Mouse (Mus musculus) embryonic facial prominence, embryonic 11.5 days (tissue): Measurements from ENCODE around the gene Secisbp2. TPM values are rescaled to one million over a fixed set of nuclear protein-coding genes. Genes with fewer than 3 reads are reported as not detected.

Source experiments
- ATAC-seq: fragments of 200-750 bp; cut with Nextera tagmentation; replicated peaks from 2 replicates; pipeline ENCODE4 v1.8.0; 2017; ENCODE audit warnings: low read depth; ENCODE audit not compliant: insufficient number of reproducible peaks, low FRiP score, low TSS enrichment
- DNase-seq: peaks from one replicate; pipeline ENCODE4 v3.0.0-alpha.2; 2015; ENCODE audit warnings: low spot score
- H3K27ac ChIP-seq: fragments of 300-500 bp; sonication (generic); replicated peaks from 2 replicates; pipeline ENCODE4 v1.5.1; 2014; ENCODE audit warnings: mild to moderate bottlenecking, low read depth, low read length, control low read depth
- H3K27me3 ChIP-seq: fragments of 300-500 bp; sonication (generic); 2 replicates; pipeline ENCODE4 v1.6.1; 2014; ENCODE audit warnings: mild to moderate bottlenecking, low read length, moderate library complexity, mixed read lengths; ENCODE audit not compliant: control insufficient read depth, insufficient read depth
- H3K36me3 ChIP-seq: fragments of 300-500 bp; sonication (generic); replicated peaks from 2 replicates; pipeline ENCODE4 v1.6.1; 2014; ENCODE audit warnings: low read depth, mild to moderate bottlenecking, low read length, moderate library complexity, mixed read lengths; ENCODE audit not compliant: control insufficient read depth, insufficient read depth
- H3K4me1 ChIP-seq: fragments of 300-500 bp; sonication (generic); 2 replicates; pipeline ENCODE4 v1.6.1; 2014; ENCODE audit warnings: low read length, mixed read lengths; ENCODE audit not compliant: control insufficient read depth, insufficient read depth
- H3K4me2 ChIP-seq: fragments of 300-500 bp; sonication (generic); 2 replicates; pipeline ENCODE4 v1.6.1; 2014; ENCODE audit warnings: low read depth, mild to moderate bottlenecking, control low read depth, low read length, moderate library complexity
- H3K4me3 ChIP-seq: fragments of 300-500 bp; sonication (generic); 2 replicates; pipeline ENCODE4 v1.5.1; 2014; ENCODE audit warnings: low read depth, low read length, control low read depth
- H3K9ac ChIP-seq: fragments of 300-500 bp; sonication (generic); replicated peaks from 2 replicates; pipeline ENCODE4 v1.6.1; 2014; ENCODE audit warnings: mild to moderate bottlenecking, control low read depth, low read length
- H3K9me3 ChIP-seq: fragments of 300-500 bp; sonication (generic); replicated peaks from 2 replicates; pipeline ENCODE4 v1.6.1; 2016; ENCODE audit warnings: mild to moderate bottlenecking, low read length, inconsistent platforms, mixed read lengths; ENCODE audit not compliant: control insufficient read depth
- WGBS: fragments of 180-500 bp; shearing (Covaris S2); extraction: QIAGEN DNeasy Blood & Tissue Kit; methylation state at CpG from one replicate; pipeline ENCODE4 v1.1.7; 2014; 5-methylcytosine and 5-hydroxymethylcytosine counted together
- polyA plus RNA-seq: library from polyadenylated mRNA; unstranded; fragments of >200 nt; fragmentation: Nextera tagmentation; extraction: Ambion mirVana; gene quantifications from 2 replicates; pipeline ENCODE4 v1.2.1, GENCODE M21; 2014

The Secisbp2 gene
- polyA plus RNA-seq, 1 experiment from 2014 or later = 18.6 TPM

DNA sequence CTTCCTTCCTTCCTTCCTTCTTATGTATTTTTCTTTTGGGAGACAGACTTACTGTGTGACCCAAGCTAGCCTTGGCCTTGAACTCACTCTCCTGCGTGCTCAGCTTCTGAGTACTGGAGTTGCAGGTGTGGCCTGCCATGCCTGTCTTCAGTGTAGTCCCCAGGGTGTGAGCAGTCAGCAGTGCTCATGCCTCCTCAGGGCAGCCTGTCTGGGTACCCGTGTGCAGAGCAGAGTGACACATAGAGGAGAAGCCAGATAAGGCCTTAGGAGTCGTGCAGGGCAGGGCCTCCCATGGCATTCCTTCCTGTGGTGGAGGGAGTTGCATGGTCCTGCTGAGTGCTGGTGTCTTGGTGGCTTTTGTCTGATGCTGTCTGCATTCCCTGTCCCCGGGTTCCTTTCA, 27.8 kb downstream of the Secisbp2 start:
- no peaks in the 10 kb centered on the region for H3K9me3 ChIP-seq
- WGBS = 78% methylated on average over 4 of the region's 4 CpGs
- peaks cover 14% of the 10 kb centered on the region for H3K36me3 ChIP-seq
- no peaks in the 10 kb centered on the region for H3K4me1 ChIP-seq
- H3K4me3 ChIP-seq = no peak overlapping the region
- no peak for ATAC-seq
- no peaks in the 10 kb centered on the region for H3K27me3 ChIP-seq
- no peak overlapping the region for H3K9ac ChIP-seq
- no peak overlapping the region for H3K4me2 ChIP-seq
- DNase-seq = no peak
- H3K27ac ChIP-seq = no peak overlapping the region

DNA sequence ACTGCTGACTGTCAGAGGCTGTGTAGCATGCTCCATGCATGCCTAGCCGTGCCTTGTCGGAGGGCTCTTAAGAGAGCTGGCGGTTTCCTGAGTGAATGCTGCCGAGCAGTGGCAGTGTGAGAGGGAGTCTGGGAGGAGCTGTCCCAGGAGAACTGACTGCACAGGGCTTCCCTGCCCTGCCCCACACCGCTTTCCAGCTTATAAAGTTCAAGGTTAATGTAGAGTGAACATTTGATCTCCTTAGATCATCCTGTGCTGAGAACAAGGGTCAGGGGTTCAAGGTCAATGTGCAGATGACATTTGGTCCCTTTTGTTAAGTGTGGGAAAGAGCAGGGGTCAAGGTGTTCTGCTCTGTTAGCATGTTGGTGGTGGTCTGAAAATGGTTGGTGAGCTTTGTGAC, 29.6 kb downstream of the Secisbp2 start:
- DNase-seq = no peak
- Histone ChIP-seq H3K9ac (no peak overlapping the region), H3K36me3 (peaks cover 14% of the 10 kb centered on the region), H3K4me2 (no peak overlapping the region), H3K9me3 (no peaks in the 10 kb centered on the region), H3K4me3 (no peak overlapping the region), H3K27me3 (no peaks in the 10 kb centered on the region), H3K4me1 (no peaks in the 10 kb centered on the region), H3K27ac (no peak overlapping the region)
- no peak for ATAC-seq
- WGBS = 84% methylated on average over 5 of the region's 5 CpGs

DNA sequence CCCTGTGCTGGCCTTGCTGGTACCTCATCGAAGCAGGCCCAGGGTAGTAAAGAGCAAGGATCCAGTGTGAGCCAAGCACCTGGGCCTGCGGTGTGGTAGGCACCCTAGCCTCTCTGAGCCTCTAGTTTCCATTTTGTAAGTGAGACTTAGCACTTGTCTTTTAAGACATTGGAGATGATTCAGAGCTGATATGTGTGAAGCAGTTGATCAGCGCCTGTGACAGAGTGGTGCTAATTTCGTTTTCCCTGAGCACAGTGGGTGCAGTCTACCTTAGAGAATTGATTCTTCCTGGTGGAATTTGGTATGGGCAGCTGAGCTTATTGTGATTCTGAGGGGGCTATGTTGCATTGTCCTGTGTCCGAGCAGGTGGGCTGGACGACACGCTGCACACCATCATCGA, 30.1 kb downstream of the Secisbp2 start:
- Histone ChIP-seq H3K9me3 (no peaks in the 10 kb centered on the region), H3K9ac (no peak overlapping the region), H3K4me2 (no peak overlapping the region), H3K27me3 (no peaks in the 10 kb centered on the region), H3K4me1 (no peaks in the 10 kb centered on the region), H3K27ac (no peak overlapping the region), H3K4me3 (no peak overlapping the region), H3K36me3 (peaks cover 14% of the 10 kb centered on the region)
- WGBS = 92% methylated on average over 8 of the region's 8 CpGs
- ATAC-seq = no peak
- DNase-seq = no peak

DNA sequence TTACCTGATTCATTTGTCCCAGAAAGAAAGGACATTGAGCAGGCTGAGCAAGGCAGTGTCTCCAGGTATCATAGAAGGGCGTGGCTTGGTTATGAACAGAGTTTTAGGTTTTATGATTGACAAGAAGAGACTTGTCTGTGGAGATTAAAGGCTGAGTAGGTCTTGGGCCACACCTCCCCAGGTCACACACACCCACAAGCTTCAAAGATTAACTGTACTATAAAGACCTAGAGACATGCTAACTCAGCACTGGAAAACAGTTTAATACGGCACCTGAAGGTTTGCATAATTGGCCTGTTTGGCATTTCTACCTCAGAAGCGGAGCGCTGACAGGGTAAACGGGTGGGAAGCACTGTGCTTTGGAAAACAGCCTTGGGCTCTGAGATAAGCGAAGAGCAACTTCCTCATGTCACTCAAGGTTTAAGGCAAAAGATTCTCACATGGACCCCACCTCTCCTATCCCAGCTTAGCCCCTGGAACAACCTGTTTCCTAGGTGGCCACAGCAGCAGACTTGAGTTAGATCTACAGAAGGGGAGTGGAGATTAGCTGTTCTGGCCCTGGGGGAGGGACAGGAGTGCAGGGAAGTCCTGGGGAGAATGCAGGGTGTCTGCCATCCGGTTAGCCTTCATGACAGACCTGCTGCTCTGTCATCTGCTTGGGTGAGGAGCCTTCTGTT, 33.9 kb downstream of the Secisbp2 start:
- H3K27me3 ChIP-seq = no peaks in the 10 kb centered on the region
- H3K9me3 ChIP-seq = no peaks in the 10 kb centered on the region
- H3K9ac ChIP-seq = no peak overlapping the region
- no peak for ATAC-seq
- no peak for DNase-seq
- H3K27ac ChIP-seq = no peak overlapping the region
- H3K36me3 ChIP-seq = peaks cover 5% of the 10 kb centered on the region
- no peak overlapping the region for H3K4me2 ChIP-seq
- H3K4me3 ChIP-seq = no peak overlapping the region
- 77% methylated on average over 7 of the region's 7 CpGs for WGBS
- H3K4me1 ChIP-seq = no peaks in the 10 kb centered on the region

DNA sequence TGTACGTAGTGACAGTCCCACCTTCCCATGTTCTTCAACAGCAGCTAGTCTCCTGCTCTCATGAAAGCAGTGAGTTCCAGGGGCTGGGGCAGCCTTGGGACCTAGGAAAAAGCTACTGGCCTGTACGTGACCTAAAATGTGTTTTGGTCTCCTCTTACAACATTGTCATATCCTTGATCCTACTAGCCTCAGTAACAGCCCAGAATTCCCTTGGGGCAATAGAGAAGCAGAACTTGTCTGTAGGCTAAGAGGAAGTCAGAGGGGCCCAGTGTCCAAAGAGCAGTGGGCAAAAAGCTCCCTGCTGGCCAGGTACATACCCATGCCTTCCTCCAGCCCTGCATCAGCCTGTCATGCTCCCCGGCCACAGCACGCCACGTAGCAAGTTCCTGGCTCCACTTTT, 35.5 kb downstream of the Secisbp2 start:
- Histone ChIP-seq H3K9ac (no peak overlapping the region), H3K9me3 (no peaks in the 10 kb centered on the region), H3K36me3 (peaks cover 2% of the 10 kb centered on the region), H3K27ac (no peak overlapping the region), H3K4me2 (no peak overlapping the region), H3K27me3 (no peaks in the 10 kb centered on the region), H3K4me1 (no peaks in the 10 kb centered on the region), H3K4me3 (no peak overlapping the region)
- DNase-seq (no peak), ATAC-seq (no peak)
- 90% methylated on average over 5 of the region's 5 CpGs for WGBS

DNA sequence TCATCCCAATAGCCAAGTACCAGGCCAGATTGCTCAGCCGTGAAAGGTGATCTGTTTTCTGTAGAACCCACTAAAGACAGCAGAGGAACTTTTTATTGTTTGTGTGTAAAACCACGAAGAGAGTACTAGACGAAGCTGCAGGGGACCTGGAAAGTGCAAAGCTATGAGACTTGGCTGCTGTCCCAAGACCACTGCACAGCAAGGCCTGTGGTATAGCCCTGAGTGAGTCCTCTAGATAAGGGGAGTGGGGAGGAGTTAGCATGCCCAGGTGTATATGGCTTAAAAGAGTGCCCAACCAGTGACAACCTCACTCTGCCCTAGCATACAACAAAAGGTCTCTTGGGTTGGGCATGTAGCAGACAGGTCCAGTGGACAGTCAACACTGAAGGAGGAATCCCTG, 37.2 kb downstream of the Secisbp2 start:
- H3K4me3 ChIP-seq = no peak overlapping the region
- H3K36me3 ChIP-seq = peaks cover 2% of the 10 kb centered on the region
- no peaks in the 10 kb centered on the region for H3K27me3 ChIP-seq
- WGBS = 78% methylated on average over 3 of the region's 3 CpGs
- DNase-seq (no peak), ATAC-seq (no peak)
- no peak overlapping the region for H3K9ac ChIP-seq
- H3K27ac ChIP-seq = no peak overlapping the region
- H3K4me1 ChIP-seq = no peaks in the 10 kb centered on the region
- H3K4me2 ChIP-seq = no peak overlapping the region
- H3K9me3 ChIP-seq = no peaks in the 10 kb centered on the region

DNA sequence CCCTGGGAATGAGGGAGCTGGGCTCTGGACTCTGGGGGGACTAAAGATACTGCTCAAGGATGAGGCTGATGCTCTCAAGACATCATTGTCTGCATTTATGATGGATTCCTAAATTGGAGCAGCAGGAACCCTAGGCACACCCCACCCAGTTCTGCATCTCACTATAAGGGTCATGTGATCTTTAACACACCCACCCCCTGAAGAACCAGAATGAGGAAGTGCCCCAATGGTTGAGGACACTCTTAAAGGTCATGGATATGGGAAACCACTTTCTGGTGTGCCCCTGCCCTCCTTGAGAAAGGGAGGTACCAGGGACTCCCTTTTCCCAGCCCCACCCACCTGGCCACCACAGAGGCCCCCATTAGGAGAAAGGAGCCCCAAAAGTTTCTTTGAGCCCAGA, 45.0 kb downstream of the Secisbp2 start:
- Histone ChIP-seq H3K27me3 (no peaks in the 10 kb centered on the region), H3K4me2 (no peak overlapping the region), H3K9ac (no peak overlapping the region), H3K4me1 (no peaks in the 10 kb centered on the region), H3K9me3 (no peaks in the 10 kb centered on the region), H3K36me3 (no peaks in the 10 kb centered on the region), H3K4me3 (no peak overlapping the region), H3K27ac (no peak overlapping the region)
- DNase-seq = no peak
- ATAC-seq = no peak

DNA sequence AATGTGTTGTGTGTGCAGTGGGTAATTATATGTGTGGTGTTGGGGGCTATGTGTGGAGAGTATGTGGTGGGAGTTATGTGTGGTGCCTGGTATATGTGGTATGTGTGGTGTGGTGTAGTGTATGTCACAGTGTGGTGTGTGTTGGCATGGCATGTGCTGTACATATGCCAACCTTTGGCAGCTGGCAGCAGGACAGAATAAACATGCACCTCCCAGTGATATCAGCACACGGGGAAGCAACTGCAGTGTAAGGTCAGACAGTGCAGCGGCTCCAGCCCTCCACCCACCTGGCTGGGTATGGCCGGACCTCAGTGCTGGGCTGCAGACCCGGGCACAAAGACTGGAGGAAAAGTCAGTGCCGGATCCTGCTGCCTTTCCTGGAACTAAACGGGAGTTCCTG, 46.0 kb downstream of the Secisbp2 start:
- 74% methylated on average over 6 of the region's 6 CpGs for WGBS
- Histone ChIP-seq H3K4me2 (no peak overlapping the region), H3K4me3 (no peak overlapping the region), H3K27ac (no peak overlapping the region), H3K9ac (no peak overlapping the region), H3K4me1 (no peaks in the 10 kb centered on the region), H3K9me3 (no peaks in the 10 kb centered on the region), H3K36me3 (no peaks in the 10 kb centered on the region), H3K27me3 (no peaks in the 10 kb centered on the region)
- ATAC-seq = no peak
- DNase-seq = no peak
